Mouse (Mus musculus) midbrain, embryonic 13.5 days (tissue): ENCODE measurements around the gene Cfap45. TPM values are rescaled to one million over a fixed set of nuclear protein-coding genes. Genes with fewer than 3 reads are reported as not detected.

Experiments used
- ATAC-seq: fragments of 200-750 bp; cut with Nextera tagmentation; 2 replicates; pipeline ENCODE4 v1.8.0; 2017; ENCODE audit warnings: mild to moderate bottlenecking, moderate TSS enrichment, moderate library complexity
- H3K27ac ChIP-seq: fragments of 300-500 bp; sonication (generic); 2 replicates; pipeline ENCODE4 v1.5.1; 2015; ENCODE audit warnings: inconsistent platforms, mild to moderate bottlenecking, moderate library complexity
- H3K27me3 ChIP-seq: fragments of 300-500 bp; sonication (generic); 2 replicates; pipeline ENCODE4 v1.6.1; 2015; ENCODE audit warnings: mild to moderate bottlenecking, inconsistent platforms
- H3K36me3 ChIP-seq: fragments of 300-500 bp; sonication (generic); 2 replicates; pipeline ENCODE4 v1.6.1; 2015; ENCODE audit warnings: mild to moderate bottlenecking, inconsistent platforms
- H3K4me1 ChIP-seq: fragments of 300-500 bp; sonication (generic); replicated peaks from 2 replicates; pipeline ENCODE4 v1.6.1; 2015; ENCODE audit warnings: inconsistent platforms
- H3K4me2 ChIP-seq: fragments of 300-500 bp; sonication (generic); replicated peaks from 2 replicates; pipeline ENCODE4 v1.6.1; 2015; ENCODE audit warnings: moderate library complexity, mild to moderate bottlenecking, inconsistent platforms
- H3K4me3 ChIP-seq: fragments of 300-500 bp; sonication (generic); replicated peaks from 2 replicates; pipeline ENCODE4 v1.5.1; 2015; ENCODE audit warnings: mild to moderate bottlenecking, inconsistent platforms
- H3K9ac ChIP-seq: fragments of 300-500 bp; sonication (generic); replicated peaks from 2 replicates; pipeline ENCODE4 v1.6.1; 2015; ENCODE audit warnings: mild to moderate bottlenecking, inconsistent platforms
- H3K9me3 ChIP-seq: fragments of 300-500 bp; sonication (generic); 2 replicates; pipeline ENCODE4 v1.6.1; 2016; ENCODE audit warnings: mild to moderate bottlenecking, inconsistent platforms
- WGBS: fragments of 180-500 bp; shearing (Covaris S2); methylation state at CpG from one replicate; pipeline ENCODE4 v1.1.7; 2015; 5-methylcytosine and 5-hydroxymethylcytosine counted together
- polyA plus RNA-seq: library from polyadenylated mRNA; unstranded; fragments of >200 nt; fragmentation: Nextera tagmentation; extraction: Ambion mirVana; gene quantifications from 2 replicates; pipeline ENCODE4 v1.2.1, GENCODE M21; 2015

The Cfap45 gene
- polyA plus RNA-seq, 1 experiment from 2014 or later = 1.9 TPM

GRCm38 (mm10) chr1:172548501-172548900 lies 27.9 kb downstream of the Cfap45 start:
- Histone ChIP-seq H3K27me3 (peaks cover 14% of the 10 kb centered on the region), H3K27ac (no peak overlapping the region), H3K4me3 (no peak overlapping the region), H3K9ac (no peak overlapping the region), H3K9me3 (no peaks in the 10 kb centered on the region), H3K36me3 (no peaks in the 10 kb centered on the region), H3K4me1 (peaks cover 32% of the 10 kb centered on the region), H3K4me2 (no peak overlapping the region)
- no peak for ATAC-seq
- 60% methylated on average over 7 of the region's 7 CpGs for WGBS

DNA sequence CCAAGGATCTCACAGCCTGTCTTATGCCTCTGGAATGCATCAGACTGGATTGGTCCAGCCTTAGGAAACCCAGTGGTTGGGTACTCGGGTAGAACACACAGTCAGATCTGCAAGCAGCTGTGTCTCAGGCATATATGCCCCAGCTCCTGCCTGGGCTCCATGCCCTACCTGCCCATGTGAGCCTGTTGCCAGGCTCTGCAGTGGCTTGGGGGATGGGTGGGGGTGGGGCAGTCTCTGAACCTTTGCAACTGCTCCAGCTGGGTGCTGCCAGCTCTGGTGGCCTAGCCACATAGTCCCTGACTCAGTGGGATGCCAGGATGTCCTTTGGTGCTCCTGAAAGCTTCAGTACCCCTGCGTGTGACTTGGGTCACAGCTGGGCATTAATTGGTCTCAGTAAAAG lies 28.7 kb downstream of the Cfap45 start:
- Histone ChIP-seq H3K4me3 (no peak overlapping the region), H3K9ac (peak overlapping the region; percentile 60; the same call in 1 of the 2 replicates), H3K4me1 (peaks cover 32% of the 10 kb centered on the region), H3K27me3 (peaks cover 14% of the 10 kb centered on the region), H3K4me2 (peak overlapping the region; percentile 66), H3K36me3 (no peaks in the 10 kb centered on the region), H3K27ac (no peak overlapping the region), H3K9me3 (no peaks in the 10 kb centered on the region)
- 12% methylated on average over 2 of the region's 2 CpGs for WGBS
- no peak for ATAC-seq

- Histone ChIP-seq H3K9ac (peak overlapping the region; percentile 60; the same call in 1 of the 2 replicates), H3K9me3 (no peaks in the 10 kb centered on the region), H3K27ac (no peak overlapping the region), H3K4me3 (peak overlapping the region; percentile 44), H3K4me1 (peaks cover 32% of the 10 kb centered on the region), H3K36me3 (no peaks in the 10 kb centered on the region), H3K4me2 (peak overlapping the region; percentile 66), H3K27me3 (peaks cover 14% of the 10 kb centered on the region)
- 3% methylated on average over 8 of the region's 8 CpGs for WGBS
- ATAC-seq = no peak
These were observed 29.1 kb downstream of the Cfap45 start for GRCm38 (mm10) chr1:172549717-172550116.

GRCm38 (mm10) chr1:172550551-172550951 lies 29.9 kb downstream of the Cfap45 start:
- no peaks in the 10 kb centered on the region for H3K36me3 ChIP-seq
- peak; percentile 91 for ATAC-seq
- WGBS = under 1% methylated on average over 8 of the region's 8 CpGs
- H3K9ac ChIP-seq = peak overlapping the region; percentile 60
- no peaks in the 10 kb centered on the region for H3K9me3 ChIP-seq
- peak overlapping the region; percentile 44 for H3K4me3 ChIP-seq
- no peak overlapping the region for H3K27ac ChIP-seq
- H3K4me2 ChIP-seq = peak overlapping the region; percentile 66
- H3K4me1 ChIP-seq = peaks cover 32% of the 10 kb centered on the region
- peaks cover 14% of the 10 kb centered on the region for H3K27me3 ChIP-seq

GRCm38 (mm10) chr1:172551009-172551408 lies 30.4 kb downstream of the Cfap45 start:
- ATAC-seq = no peak
- Histone ChIP-seq H3K4me1 (peaks cover 32% of the 10 kb centered on the region), H3K9ac (peak overlapping the region; percentile 60), H3K4me2 (peak overlapping the region; percentile 66), H3K4me3 (peak overlapping the region; percentile 44; the same call in 1 of the 2 replicates), H3K27ac (no peak overlapping the region), H3K36me3 (no peaks in the 10 kb centered on the region), H3K27me3 (peaks cover 14% of the 10 kb centered on the region), H3K9me3 (no peaks in the 10 kb centered on the region)
- 44% methylated on average over 7 of the region's 7 CpGs for WGBS

- H3K4me3 ChIP-seq = no peak overlapping the region
- H3K36me3 ChIP-seq = no peaks in the 10 kb centered on the region
- no peak overlapping the region for H3K4me2 ChIP-seq
- peaks cover 32% of the 10 kb centered on the region for H3K4me1 ChIP-seq
- ATAC-seq = no peak
- 55% methylated on average over 1 of the region's 1 CpGs for WGBS
- H3K27me3 ChIP-seq = peaks cover 14% of the 10 kb centered on the region
- no peaks in the 10 kb centered on the region for H3K9me3 ChIP-seq
- H3K27ac ChIP-seq = no peak overlapping the region
- no peak overlapping the region for H3K9ac ChIP-seq
These were observed 32.0 kb downstream of the Cfap45 start for GRCm38 (mm10) chr1:172552623-172553022.

DNA sequence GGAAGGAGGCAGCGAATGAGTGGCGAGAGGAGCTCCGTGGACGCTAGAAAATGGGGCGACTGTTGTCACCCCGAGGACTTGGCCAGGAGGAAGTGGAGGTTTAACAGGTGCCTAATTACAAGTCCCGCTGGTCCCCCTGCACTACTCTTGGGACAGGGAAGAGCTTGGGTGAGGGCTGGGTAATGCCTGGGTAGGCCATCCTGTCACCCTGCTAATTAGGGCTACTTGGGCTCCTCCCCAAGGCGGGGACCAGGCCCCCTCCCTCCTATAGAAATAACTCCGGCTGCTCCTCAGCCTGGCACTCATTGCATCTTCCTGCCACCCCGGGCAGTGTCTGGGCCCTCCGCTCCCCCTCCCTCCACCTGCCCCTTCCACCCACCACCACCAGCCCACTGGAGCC lies 35.0 kb downstream of the Cfap45 start, which contains the start of gene Vsig8:
Vsig8 (plus strand) TSS at position 301 of the 400 bp plus-strand sequence.
- WGBS = 80% methylated on average over 11 of the region's 11 CpGs
- Histone ChIP-seq H3K36me3 (no peaks in the 10 kb centered on the region), H3K9ac (no peak within 1 kb of the TSS), H3K9me3 (no peaks in the 10 kb centered on the region), H3K4me3 (no peak within 1 kb of the TSS), H3K4me2 (no peak within 1 kb of the TSS), H3K27ac (no peak within 1 kb of the TSS), H3K27me3 (peaks cover 23% of the 10 kb centered on the region), H3K4me1 (peaks cover 18% of the 10 kb centered on the region)
- no peak for ATAC-seq

DNA sequence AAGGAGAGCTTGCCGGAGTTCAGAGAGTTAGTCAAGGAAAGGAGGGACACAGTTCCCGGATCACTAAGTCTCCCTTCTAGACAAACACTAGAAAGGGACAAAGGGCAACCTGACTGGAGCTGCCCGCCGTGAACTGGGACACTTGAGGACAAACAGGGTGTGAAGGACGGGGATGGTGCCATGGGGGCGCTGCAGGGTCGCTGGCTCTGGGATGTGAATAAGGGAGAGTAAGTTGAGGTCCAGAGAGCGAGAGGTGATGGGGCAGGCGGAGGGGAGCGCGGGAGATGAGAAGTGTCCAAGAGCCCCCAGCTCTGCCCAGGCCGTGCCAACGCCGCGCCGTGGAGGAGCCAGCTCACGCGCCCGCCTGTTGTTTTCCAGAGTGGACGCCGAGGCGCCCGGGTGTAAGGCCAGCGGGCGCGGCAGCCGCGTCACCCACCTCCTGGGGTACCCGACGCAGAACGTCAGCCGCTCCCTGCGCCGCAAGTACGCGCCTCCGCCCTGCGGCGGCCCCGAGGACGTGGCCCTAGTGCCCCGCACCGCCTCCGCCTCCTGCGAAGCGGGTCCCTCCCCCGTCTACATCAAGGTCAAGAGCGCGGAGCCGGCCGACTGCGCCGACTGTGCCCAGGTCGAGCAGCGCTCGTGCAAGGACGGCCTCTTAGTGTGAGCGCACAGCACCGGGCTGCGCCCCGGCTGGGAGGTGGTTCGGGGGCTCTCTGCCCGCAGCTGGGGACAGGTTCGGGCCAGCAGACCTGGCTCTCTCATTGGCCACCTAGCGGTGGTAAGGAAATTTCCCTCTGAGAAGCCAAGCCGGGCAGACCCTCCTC lies 42.3 kb downstream of the Cfap45 start:
- under 1% methylated on average over 65 of the region's 66 CpGs for WGBS
- H3K27ac ChIP-seq = no peak overlapping the region; the same call in 1 of the 2 replicates
- ATAC-seq = peak; percentile 93

DNA sequence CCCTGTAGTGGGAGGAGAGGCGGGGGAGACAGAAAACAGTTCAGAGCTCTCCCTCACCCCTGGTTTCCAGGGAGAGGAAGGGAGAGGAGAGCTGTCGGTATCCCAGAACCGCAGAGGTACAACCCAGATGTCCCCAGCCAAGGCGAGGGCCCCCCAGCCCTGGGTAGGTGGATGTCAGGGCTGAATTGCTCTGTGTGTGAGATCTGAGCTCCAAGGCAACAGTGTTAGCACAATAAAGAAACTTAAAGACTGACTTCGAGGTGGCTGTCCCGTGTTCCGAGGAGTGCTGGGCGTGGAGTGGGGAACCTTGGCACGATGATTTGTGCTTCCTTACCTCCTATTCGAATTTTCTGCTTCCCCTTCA lies 42.8 kb downstream of the Cfap45 start:
- Histone ChIP-seq H3K9ac (peak overlapping the region; percentile 74), H3K9me3 (no peaks in the 10 kb centered on the region), H3K27ac (no peak overlapping the region), H3K4me3 (peak overlapping the region; percentile 73), H3K4me1 (peaks cover 18% of the 10 kb centered on the region), H3K27me3 (peaks cover 56% of the 10 kb centered on the region), H3K36me3 (no peaks in the 10 kb centered on the region), H3K4me2 (peak overlapping the region; percentile 95)
- 2% methylated on average over 10 of the region's 10 CpGs for WGBS
- no peak for ATAC-seq

More for the DNA sequence above, 42.3 kb downstream of the Cfap45 start:
- Histone ChIP-seq H3K27me3 (peaks cover 56% of the 10 kb centered on the region), H3K4me2 (peak overlapping the region; percentile 95), H3K4me3 (peak overlapping the region; percentile 73), H3K36me3 (no peaks in the 10 kb centered on the region), H3K4me1 (peaks cover 18% of the 10 kb centered on the region), H3K9me3 (no peaks in the 10 kb centered on the region), H3K9ac (peak overlapping the region; percentile 74)

- Histone ChIP-seq H3K27ac (no peak overlapping the region), H3K9me3 (no peaks in the 10 kb centered on the region), H3K4me2 (no peak overlapping the region), H3K4me1 (peaks cover 18% of the 10 kb centered on the region), H3K36me3 (no peaks in the 10 kb centered on the region), H3K9ac (no peak overlapping the region), H3K4me3 (no peak overlapping the region), H3K27me3 (peaks cover 38% of the 10 kb centered on the region)
- WGBS = 73% methylated on average over 3 of the region's 3 CpGs
- ATAC-seq = no peak
These were observed 45.5 kb downstream of the Cfap45 start for GRCm38 (mm10) chr1:172566131-172566530.

- Histone ChIP-seq H3K4me1 (peaks cover 6% of the 10 kb centered on the region; the same call in 1 of the 2 replicates), H3K27ac (no peak overlapping the region), H3K36me3 (no peaks in the 10 kb centered on the region), H3K27me3 (peaks cover 24% of the 10 kb centered on the region), H3K4me3 (no peak overlapping the region), H3K9me3 (no peaks in the 10 kb centered on the region), H3K9ac (no peak overlapping the region), H3K4me2 (no peak overlapping the region)
- no peak for ATAC-seq
- 75% methylated on average over 4 of the region's 4 CpGs for WGBS
These were observed 47.2 kb downstream of the Cfap45 start for GRCm38 (mm10) chr1:172567758-172568157.

- Histone ChIP-seq H3K9ac (no peak overlapping the region), H3K9me3 (no peaks in the 10 kb centered on the region), H3K4me2 (no peak overlapping the region), H3K36me3 (no peaks in the 10 kb centered on the region), H3K27me3 (peaks cover 15% of the 10 kb centered on the region), H3K4me3 (no peak overlapping the region), H3K27ac (no peak overlapping the region), H3K4me1 (0 out of 2 replicates have a peak, but pooled peaks cover 2% of the 10 kb centered on the region)
- WGBS = 83% methylated on average over 6 of the region's 6 CpGs
- ATAC-seq = no peak
These were observed 59.5 kb downstream of the Cfap45 start for GRCm38 (mm10) chr1:172580116-172580515.
